Mouse (Mus musculus): ENCODE results near the gene Cfap100.
A peak's percentile ranks its signal among the peaks of the same experiment; 100 is the strongest.

Cfap100 gene

DNA sequence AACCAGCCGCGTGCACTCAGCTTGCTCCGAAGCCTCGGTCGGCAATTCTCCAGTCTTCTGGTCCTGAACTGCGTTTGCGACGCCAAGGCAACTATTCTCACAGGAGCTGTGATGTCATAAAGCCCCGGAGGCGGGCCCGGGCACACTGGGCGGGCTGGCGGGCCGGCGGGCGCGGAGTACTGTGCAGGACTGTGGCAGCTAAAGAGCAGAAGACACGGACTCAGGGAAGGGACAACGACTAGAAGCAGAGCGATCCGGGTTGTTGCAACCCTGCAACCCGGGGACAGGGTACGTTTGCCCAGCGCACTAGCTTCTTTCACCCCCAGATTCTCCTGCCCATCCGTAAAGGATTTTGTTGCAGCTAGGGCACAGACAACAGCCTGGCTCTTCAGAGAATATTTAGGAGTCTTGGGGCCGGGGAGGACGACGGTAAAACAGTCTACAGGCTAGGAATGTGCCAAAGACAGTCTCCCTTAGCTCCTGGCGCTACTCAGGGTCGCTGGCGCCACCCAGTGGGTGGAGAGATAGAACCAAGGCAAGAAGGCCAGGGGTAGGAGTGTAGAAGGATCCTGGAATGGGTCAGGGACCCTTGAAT is at the start of gene Cfap100:
TSS of gene Cfap100 (minus strand) at position 418 of the 595 bp plus-strand sequence.
- DNase-seq = peak; percentile 84

DNA sequence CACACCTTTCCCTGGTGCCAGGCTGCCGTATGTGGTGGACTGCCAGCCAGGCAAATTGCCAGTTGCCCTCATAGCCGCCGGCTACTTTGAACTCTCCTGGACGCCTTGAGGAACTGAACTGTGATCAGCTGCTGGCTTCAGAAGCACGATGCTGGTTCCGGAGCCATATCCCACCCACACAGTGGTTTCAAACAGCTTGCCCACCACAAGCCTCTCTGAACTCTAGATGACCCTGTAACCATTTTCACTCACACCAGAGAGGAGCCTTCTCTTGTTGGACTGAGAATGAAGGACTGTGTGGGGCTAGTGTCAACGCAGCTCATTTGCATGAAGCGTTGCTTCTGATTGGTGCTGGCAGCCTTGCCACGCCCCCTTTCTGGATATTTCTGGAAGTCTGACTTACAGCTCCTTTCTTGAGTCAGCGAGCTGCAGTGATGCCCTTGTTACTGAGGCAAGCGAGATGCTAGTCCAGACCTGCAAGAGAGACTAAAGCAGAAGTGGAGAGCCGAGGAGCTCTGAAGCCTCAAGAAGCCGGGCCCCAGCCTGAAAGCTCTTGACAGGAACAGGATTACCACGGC is 48.4 kb upstream of the Cfap100 start:
- peak; percentile 76 for DNase-seq

DNA sequence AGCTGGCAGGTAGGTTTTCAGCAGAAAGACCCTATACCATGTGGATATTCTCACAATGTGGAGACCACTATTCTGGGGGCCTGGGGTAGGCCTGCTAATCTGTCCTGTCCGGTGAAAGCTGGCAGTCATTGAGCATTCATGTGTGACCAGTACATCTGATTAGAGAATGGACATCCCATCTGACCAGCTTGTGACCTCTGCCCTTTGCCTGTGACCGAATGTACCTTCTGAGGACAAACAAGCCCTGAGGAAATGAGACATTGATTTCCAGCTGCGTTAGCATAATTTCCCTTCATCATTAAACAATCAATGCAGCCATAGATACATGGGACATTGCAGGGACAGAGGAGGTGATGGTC is 47.2 kb upstream of the Cfap100 start:
- no peak for DNase-seq

DNA sequence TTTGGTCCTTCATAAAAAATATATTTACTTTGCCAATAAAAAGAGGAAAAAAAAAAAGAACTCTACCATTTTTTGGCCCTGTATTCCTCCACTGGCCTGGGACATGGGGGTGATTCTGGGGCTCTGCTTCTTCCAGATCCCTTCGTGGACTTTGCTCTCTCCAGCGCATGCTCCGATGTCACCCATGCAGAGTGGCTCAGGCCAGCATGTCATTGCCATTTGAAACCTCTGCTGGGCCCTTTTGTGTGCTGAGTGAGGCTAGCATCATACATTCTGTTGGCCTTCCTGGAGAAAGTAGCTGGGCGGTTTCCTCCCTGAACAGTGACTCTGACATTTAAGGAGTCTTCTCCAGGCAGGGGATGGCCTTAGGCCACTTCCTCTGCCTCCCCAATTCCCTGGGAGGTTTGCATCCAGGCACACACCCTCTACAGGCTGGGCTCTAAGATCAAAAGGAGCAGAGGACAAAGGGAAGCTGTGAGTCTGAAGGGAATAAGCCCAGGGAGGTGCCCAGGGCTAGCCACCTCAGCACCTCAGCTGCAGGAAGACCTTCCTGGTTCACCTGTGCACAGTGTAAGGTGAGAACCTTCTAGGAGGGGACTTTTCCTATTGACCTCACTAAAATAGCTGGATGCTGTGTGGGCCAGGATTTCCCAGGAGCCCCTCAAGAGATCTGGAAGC is 46.7 kb upstream of the Cfap100 start:
- no peak for DNase-seq

DNA sequence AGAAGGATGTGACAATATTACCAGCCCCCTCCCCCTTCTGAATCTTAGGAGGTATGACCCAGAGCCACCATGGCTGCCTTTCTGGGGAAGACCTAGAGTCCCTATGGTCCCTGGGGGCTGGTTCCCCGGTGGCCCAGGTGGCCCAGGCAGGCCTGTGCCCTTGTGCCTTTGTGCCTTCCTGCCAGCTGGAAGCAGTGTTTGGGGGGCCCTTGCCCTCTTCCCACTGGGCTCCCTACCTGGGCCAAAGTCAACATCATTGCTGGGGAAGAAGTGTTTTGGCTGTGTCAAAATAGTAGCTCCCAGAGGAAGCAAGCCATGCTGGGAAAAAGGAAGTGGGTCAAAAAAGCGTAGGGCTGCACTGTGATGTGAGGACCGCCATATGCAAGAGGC is 45.8 kb upstream of the Cfap100 start:
- DNase-seq = no peak

DNA sequence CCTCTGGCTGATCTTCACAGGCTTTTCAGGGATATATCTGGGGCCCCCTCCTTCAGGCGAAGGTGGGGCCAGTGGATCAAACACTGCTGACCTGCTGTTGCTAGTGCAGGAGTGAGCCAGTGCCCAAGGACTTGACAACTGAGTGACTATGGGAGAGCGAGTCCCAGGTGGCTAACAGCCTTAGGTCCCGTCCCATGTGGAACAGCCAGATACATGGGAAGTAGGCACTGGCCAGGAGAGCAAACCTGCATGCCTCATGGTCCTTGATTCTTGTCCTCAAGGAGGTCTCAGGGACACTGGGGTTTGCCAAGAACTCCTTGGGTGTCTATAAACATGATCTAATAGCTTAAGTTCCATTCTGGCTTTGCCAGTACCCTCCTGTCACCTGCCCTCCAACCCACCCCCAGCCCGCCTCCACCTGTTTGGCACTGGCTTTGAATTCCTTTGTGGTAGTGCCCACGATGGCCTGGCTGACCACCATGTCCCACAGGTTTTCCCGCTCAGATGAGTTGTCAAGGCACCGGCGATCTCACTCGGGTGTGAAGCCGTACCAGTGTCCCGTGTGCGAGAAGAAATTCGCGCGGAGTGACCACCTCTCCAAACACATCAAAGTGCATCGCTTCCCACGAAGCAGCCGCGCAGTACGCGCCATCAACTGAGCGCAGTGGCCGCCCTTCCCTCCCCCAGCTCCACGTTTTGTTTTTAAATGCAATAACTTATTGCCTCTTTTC is 45.2 kb upstream of the Cfap100 start:
- DNase-seq = no peak

DNA sequence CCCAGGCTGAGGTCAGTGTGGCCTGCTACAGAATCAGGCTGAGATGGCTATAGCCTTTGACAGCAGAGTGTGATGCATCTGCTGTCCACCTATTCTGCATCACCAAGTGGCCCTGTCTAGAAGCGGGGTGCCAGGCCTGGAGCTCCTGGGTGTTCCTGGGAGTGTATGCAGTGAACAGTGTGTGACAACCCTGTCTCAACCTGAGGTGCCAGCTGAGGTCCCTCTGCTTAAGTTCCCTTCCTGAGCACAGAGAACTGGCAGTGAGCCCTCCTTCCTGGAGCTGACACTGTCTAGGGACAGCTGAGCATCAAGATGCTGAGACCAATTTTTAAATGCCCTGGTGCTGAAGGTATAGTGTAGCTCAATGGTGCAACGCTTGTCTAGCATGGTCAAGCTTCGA is 44.1 kb upstream of the Cfap100 start:
- no peak for DNase-seq

DNA sequence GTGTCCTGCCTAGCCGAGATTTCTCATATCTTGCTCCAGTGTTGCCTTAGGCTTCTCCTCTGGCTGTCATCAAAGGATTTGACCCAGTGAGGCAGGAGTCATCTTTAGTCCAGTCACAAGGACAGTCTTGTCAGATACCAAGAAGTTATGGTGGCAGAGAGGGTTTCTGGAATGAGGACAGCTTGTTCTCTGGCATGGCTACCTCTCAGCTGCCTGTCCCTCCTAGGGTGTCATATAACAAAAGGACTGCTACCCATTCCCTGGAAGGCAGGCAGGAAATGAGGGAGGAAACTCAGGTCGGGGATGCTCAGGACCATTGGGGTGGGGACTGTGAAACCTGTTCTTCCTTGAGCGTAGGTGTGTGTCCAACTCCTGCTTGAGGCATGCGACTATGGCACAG is 43.5 kb upstream of the Cfap100 start:
- no peak for DNase-seq

DNA sequence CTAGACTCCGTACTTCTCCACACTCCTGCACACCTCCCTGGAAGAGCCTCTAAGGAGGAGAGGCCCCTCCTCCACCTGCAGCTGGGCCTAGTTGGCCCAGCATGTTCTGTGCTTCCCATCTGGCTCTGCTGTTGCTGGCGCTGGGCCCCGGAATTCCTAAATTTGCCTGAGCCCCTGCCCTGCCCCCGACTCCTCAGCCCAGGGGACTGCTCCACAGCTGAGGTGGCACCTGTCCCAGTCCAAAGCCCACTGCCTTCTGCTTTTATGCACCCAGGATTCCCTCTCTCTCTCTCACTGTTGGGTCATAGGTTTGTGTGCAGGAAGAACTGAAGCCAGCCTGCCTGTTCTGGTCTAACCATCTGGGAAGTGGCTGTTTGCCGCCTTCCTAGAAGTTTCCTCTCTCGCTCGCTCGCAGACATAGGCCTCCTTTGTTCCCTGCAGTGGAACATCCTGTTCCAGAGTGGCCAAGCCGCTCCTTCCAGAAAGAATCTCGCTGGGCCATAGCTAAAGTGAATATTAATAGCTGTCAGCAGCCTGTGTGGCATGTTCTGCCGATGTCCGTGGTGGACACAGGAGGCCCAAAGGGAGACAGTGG is 42.4 kb upstream of the Cfap100 start:
- DNase-seq = peak; percentile 85

DNA sequence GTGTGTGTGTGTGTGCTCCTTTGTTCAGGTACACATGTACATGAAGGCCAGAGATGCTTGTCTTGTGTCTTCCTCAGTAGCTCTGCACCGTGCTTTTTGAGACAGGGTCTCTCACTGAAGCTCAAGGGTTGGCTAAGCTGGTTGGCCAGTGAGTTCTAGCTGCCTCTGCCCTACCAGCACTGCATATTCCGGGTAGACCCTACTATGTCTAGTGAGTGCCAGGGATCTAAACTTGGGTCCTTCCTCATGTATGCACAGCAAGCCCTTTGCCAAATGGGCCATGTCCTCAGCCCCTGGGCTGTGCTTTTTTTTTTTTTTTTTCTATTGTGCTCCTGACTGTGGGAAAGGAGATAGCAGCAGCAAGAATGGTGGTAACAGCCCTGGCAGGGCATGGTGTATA is 41.7 kb upstream of the Cfap100 start:
- no peak for DNase-seq

DNA sequence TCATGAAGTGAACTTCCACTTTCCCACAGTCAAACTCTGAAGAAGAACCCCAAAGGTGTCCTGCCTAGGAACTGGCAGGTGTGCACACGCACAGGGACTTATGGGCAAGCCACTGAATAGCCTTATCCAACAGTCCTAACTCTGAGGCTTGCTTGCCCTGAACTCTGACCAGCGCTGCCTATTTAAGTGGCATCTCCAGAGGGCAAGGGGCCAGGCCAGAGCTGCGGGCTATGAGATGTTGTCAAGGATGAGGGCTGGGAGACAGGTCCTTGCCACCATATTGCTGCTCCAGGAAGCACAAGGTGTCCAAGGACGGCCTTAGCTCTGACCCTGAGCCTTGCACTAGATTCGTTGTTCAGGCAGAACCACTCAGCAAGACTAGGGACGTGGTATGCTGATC is 40.4 kb upstream of the Cfap100 start:
- DNase-seq = no peak

DNA sequence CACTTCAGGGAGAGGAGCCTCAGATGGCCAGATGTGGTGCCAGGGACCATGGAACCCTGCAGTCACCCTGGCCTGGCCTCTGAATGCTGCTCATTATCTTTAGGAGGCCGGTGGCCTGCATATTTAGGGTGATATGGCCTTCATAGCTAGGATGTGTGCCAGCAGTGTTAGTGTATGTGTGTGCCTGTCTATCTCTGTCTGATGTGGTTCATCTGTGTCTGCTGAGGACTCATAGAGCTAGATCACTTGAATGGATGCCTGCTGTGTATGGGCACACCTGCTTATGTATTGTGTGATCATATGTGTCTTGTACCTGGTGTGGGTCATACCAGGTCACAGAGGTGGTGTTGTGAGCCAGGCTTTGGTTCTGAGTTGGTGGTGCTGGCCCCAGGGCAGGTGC is 39.6 kb upstream of the Cfap100 start:
- no peak for DNase-seq

DNA sequence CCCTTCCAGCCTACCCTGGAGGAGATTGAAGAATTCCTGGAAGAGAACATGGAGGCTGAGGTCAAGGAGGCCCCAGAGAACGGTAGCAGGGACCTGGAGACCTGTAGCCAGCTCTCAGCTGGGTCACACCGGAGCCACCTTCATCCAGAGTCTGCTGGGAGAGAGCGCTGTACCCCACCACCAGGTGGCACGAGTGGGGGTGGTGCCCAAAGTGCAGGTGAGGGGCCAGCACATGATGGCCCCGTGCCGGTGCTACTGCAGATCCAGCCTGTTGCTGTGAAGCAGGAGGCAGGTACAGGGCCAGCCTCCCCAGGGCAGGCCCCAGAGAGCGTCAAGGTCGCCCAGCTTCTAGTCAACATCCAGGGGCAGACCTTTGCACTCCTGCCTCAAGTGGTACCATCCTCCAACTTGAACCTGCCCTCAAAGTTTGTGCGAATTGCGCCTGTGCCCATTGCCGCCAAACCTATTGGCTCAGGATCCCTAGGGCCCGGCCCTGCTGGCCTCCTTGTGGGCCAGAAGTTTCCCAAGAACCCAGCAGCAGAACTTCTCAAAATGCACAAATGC is 38.3 kb upstream of the Cfap100 start:
- DNase-seq = no peak

DNA sequence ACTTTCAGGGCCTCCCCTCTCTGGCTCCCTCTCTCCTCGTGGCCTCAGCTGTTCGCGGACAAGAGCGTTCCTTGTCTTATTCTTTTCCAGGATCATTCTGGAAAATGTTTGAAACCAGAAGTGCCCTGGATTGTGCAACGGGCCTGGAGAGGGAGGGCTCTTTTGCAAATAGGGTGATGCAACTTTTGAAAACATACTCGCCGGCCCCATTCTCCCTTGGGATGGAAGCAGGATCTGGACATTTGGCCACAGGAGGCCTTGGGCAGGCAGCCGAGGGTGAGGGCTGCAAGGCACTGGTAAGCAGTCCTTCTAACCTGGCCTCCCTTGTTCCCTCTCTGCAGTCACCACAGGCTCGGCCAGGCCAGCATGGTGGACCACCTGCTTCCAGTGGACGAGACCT is 37.5 kb upstream of the Cfap100 start:
- DNase-seq = peak; percentile 88

DNA sequence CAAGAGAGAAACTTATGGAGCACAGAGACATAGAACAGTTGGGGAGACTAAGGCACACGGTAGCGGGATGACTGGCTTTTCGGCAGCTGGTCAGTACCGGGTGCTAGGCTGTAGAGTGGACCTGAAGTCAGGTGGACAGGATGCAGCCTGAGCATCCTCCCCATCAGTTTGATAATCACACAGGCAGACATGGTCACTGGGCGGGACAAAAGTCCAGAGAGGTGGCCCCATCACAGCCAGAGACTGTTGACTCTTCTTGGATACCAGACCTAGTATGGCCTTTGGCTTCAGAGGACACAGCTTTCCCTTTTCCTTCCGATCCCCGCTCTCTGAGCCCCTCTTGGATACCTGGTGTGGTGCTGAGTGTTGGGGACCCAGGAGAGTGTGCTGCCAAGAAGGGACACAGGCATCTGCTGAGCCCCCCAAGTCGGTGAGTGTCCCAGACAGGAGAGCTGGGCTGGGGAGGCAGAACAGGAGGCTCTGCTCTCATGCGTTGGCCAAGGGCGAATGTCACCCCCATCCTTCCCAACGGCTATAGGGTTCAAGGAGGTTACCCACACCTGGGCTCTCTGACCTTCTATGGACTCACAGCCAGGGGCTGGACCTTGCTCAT is 36.5 kb upstream of the Cfap100 start:
- no peak for DNase-seq

DNA sequence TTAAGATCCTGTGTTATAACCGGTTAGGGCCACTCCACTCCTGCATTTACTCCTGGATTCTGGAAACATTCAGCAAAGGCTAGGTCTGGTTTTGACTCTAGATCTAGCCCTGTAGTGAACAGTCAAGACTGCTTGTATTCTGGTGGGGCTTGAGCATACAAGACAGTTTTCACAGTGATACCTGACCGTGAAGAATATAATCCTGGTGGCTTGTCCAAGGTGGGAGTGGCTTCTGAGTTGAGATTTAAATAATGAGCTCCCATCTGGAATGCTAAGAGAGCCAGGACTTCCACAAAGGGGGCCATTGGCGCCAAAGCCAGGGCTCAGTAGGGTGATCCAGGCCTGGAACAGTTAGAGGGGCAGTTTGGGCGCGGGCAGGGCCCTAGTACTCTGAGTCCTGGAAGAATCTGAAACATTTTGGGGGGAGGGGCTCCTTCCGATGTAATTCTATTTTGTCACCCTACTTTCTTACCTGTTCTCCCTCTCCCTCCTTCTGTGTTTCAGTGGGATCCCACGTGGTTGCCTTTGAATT is 35.4 kb upstream of the Cfap100 start:
- DNase-seq = peak; percentile 34

DNA sequence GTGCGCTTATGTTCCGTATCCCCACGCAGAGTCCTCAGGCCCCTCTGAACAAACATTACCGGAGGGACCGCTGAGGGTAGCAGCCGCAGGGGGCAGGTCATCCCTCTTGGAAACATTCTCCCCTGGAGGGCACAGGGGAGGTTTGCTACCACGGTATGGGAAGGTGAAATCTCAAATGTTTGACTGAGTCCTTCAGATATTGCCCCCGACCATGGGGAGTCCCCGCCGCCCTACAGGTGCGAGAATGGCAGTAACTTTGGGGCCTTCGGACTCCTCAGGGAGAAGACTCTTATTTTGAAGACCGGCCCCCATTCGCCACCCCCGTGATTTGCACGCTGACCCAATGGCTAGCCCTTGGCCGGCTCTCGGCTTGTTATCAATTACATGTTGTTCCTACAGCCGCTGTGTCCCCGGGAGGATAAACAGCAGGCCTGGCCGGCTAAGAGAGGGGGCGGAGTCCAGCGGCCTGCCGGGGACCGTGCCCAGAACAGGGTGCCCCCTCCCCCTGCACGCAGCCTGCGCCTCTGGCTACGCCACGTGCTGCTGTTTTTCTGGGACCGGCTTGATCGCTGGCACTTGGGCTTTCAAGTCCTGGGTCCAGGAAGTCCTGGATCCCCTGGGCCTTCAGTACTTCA is 34.7 kb upstream of the Cfap100 start:
- peak; percentile 97 for DNase-seq

DNA sequence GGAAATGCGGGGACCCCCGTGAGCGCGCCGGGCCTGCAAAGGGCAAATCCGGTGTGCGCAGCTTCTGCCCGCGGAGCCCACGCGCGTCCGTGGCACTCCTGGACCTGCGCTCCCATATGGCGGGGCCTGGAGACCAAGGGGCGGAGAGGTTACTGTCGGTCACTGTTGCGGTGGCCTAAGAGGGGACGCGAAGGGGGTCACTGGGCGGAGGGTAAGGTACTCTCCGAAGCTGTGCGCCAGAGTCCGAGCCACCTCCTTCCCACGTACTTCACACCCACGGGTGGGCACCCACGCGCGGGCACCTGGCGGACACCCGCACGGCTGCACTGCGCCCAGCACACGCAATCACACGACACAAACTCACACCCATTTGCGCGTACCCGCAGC is 34.2 kb upstream of the Cfap100 start:
- no peak for DNase-seq

DNA sequence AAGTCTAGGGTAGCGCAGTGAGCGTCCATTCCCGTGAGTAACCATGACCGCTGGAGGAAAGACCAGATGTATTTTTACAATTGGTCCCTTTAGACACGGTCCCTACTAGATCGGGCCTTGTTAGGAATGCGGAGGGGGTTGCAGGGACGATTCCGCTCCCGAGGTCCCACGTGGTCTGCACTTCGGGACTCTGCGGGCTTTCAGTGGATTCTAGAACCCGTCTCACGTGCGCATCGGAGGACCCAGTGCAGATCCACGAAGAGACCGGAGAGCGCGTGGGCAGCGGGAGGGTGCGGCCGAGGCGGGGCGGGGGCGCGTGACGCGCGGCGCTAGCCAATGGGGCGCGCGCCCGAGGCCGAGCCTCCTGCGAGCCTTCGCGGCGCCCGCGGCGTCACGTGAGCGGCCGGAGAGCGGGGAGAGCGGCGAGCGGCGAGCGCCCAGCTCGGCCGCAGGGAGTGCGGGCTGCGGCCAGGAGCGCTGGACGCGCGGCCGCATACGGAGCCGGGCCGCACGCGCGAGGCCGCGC is 33.6 kb upstream of the Cfap100 start, which contains the start of gene Klf15:
TSS of gene Klf15 (plus strand) at position 396 of the 526 bp plus-strand sequence.
- DNase-seq = peak; percentile 86

DNA sequence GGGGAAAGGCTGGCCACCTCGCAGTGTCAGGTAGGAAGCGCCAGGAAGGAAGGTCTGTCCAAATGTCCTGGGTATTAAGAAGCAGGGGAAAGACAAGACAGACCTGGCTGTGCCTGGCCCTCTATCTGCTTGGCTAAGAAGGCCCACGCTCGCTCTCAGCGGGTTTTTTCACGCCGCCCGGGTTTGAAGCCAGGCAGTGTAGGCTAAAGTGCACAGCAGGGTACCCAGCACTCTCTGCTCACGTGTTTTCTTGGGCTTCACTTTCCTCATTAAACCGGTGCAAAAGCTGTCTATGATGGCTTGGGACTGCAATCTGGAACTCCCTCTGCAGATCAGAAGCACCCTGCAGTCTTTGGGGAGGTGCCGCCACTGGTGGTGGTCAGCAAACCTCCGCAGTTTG is 33.2 kb upstream of the Cfap100 start:
- DNase-seq = no peak

DNA sequence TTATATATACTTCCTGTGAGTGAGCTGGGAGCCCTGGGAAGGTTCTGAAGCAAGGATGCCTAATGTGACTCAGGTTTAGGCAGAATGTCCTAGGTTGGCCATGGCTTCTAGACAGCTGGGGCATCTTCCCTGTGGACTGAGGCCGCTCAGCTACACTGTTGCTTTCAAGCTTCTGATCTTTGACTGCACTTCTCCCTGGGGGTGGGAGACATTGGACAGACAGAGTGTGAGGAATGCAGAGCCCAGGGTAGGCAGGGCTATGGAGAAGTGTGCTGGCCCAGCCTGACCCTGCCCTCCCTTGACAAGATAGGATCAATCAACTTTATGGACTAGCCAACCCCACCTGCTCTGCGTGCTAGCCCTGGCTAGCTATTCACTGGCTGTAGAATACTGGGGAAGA is 32.6 kb upstream of the Cfap100 start:
- no peak for DNase-seq

DNA sequence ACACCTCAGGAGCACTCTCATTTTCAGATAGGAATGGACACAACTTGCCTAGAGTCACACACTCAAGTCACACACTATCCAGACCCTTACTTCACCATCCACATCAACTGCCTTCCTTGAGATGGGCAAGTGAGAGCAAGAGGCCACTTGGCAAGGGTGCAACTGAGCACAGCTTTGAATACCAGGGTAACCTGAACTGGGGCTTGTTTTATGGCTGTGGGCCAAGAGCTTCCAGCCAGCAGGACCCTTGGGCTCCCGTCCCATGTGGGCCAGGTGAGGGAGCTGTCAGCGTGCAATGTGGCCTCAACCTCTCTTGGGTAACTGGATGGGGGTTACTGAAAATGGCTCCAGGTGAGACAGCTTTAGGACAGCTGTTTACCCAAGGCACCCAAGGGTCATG is 28.8 kb upstream of the Cfap100 start:
- DNase-seq = no peak

Data from lung, postnatal 36 days (tissue).